ENCODE assay signal across 8 mouse cellular contexts in genomic region chr11:100714534-100714915, GRCm38 (mm10). TPM values are rescaled to one million over a fixed set of nuclear protein-coding genes. Genes with fewer than 3 reads are reported as not detected.
A peak's percentile ranks its signal among the peaks of the same experiment; 100 is the strongest.
DNase-seq lines count a peak whose midpoint lies in the region; ATAC-seq lines count a peak whose summit lies in the region.

No protein-coding gene starts in this region.

- peaks cover 35% of the 10 kb centered on the region for H3K4me1 ChIP-seq in embryonic facial prominence, embryonic 13.5 days
- peaks cover 44% of the 10 kb centered on the region for H3K4me1 ChIP-seq in heart, embryonic 13.5 days
- peaks cover 39% of the 10 kb centered on the region for H3K4me1 ChIP-seq in liver, embryonic 16.5 days (ENCODE audit: control insufficient read depth, low read depth, low read length)
- peaks cover 14% of the 10 kb centered on the region for H3K4me1 ChIP-seq in neural tube, embryonic 14.5 days (ENCODE audit: control insufficient read depth, insufficient read depth, low read length)

- no peaks in the 10 kb centered on the region for H3K27me3 ChIP-seq in embryonic facial prominence, embryonic 13.5 days
- no peaks in the 10 kb centered on the region for H3K27me3 ChIP-seq in heart, embryonic 13.5 days (replicated peaks)
- H3K27me3 ChIP-seq in liver, embryonic 16.5 days (ENCODE audit: control insufficient read depth, insufficient read depth, low read depth, low read length), result no peaks in the 10 kb centered on the region
- H3K27me3 ChIP-seq in neural tube, embryonic 14.5 days (ENCODE audit: control insufficient read depth, insufficient read depth, low read length), result no peaks in the 10 kb centered on the region

- H3K36me3 ChIP-seq in embryonic facial prominence, embryonic 13.5 days, result peaks cover 59% of the 10 kb centered on the region
- H3K36me3 ChIP-seq in heart, embryonic 13.5 days, result peaks cover 61% of the 10 kb centered on the region
- H3K36me3 ChIP-seq in liver, embryonic 16.5 days (ENCODE audit: control insufficient read depth, insufficient read depth), result peaks cover 43% of the 10 kb centered on the region
- H3K36me3 ChIP-seq in neural tube, embryonic 14.5 days (ENCODE audit: control insufficient read depth, insufficient read depth, low read length), result peaks cover 38% of the 10 kb centered on the region

- ATAC-seq in CD4-positive, CD25-positive, alpha-beta regulatory T cell, adult 4 months, result peak; percentile 36
- no peak for ATAC-seq in embryonic facial prominence, embryonic 13.5 days (ENCODE audit: insufficient number of reproducible peaks, insufficient read depth, low FRiP score, low TSS enrichment, low read depth)
- ATAC-seq in heart, embryonic 13.5 days (ENCODE audit: extremely low read depth, insufficient number of reproducible peaks, low FRiP score, low TSS enrichment), result no peak
- peak; percentile 39 for ATAC-seq in liver, embryonic 16.5 days (ENCODE audit: low read depth)
- 0 out of 2 replicates have a peak, but pooled peaks have one; percentile 12 for ATAC-seq in neural tube, embryonic 14.5 days (ENCODE audit: low read depth)

- 45% methylated on average over 6 of the region's 6 CpGs for WGBS in embryonic facial prominence, embryonic 13.5 days
- WGBS in heart, embryonic 13.5 days, result 36% methylated on average over 6 of the region's 6 CpGs
- WGBS in liver, embryonic 16.5 days (ENCODE audit: insufficient replicate concordance), result 34% methylated on average over 6 of the region's 6 CpGs
- WGBS in neural tube, embryonic 14.5 days, result 50% methylated on average over 6 of the region's 6 CpGs

- peak overlapping the region; percentile 64 for H3K4me2 ChIP-seq in embryonic facial prominence, embryonic 13.5 days
- peak overlapping the region; percentile 69 for H3K4me2 ChIP-seq in heart, embryonic 13.5 days
- H3K4me2 ChIP-seq in liver, embryonic 16.5 days (ENCODE audit: low read depth, low read length), result peak overlapping the region; percentile 87
- H3K4me2 ChIP-seq in neural tube, embryonic 14.5 days (ENCODE audit: low read depth, low read length), result no peak overlapping the region

- H3K27ac ChIP-seq in embryonic facial prominence, embryonic 13.5 days, result 0 out of 2 replicates have a peak overlapping the region, but pooled peaks have one; percentile 80
- peak overlapping the region; percentile 81 for H3K27ac ChIP-seq in heart, embryonic 13.5 days (replicated peaks)
- peak overlapping the region; percentile 85 for H3K27ac ChIP-seq in liver, embryonic 16.5 days (ENCODE audit: low read length)
- H3K27ac ChIP-seq in neural tube, embryonic 14.5 days (ENCODE audit: low read depth, low read length), result no peak overlapping the region

- H3K4me3 ChIP-seq in embryonic facial prominence, embryonic 13.5 days, result peak overlapping the region; percentile 34; the same call in 1 of the 2 replicates
- peak overlapping the region; percentile 37 for H3K4me3 ChIP-seq in heart, embryonic 13.5 days
- peak overlapping the region; percentile 52 for H3K4me3 ChIP-seq in liver, embryonic 16.5 days (ENCODE audit: low read depth, low read length)
- no peak overlapping the region for H3K4me3 ChIP-seq in neural tube, embryonic 14.5 days (ENCODE audit: low read depth, low read length)

- peak overlapping the region; percentile 70; the same call in 1 of the 2 replicates for H3K9ac ChIP-seq in embryonic facial prominence, embryonic 13.5 days
- peak overlapping the region; percentile 72; the same call in 1 of the 2 replicates for H3K9ac ChIP-seq in heart, embryonic 13.5 days
- peak overlapping the region; percentile 58 for H3K9ac ChIP-seq in liver, embryonic 16.5 days (ENCODE audit: low read depth, low read length)
- no peak overlapping the region for H3K9ac ChIP-seq in neural tube, embryonic 14.5 days (replicated peaks; ENCODE audit: low read depth, low read length)

- DNase-seq in adrenal gland, postnatal 14 days, result peak; percentile 89
- DNase-seq in kidney, postnatal 14 days, result peak; percentile 89
- peak; percentile 79 for DNase-seq in thymus, postnatal 25 days

- H3K9me3 ChIP-seq in embryonic facial prominence, embryonic 13.5 days, result no peaks in the 10 kb centered on the region
- H3K9me3 ChIP-seq in heart, embryonic 13.5 days, result no peaks in the 10 kb centered on the region
- no peaks in the 10 kb centered on the region for H3K9me3 ChIP-seq in liver, embryonic 16.5 days (replicated peaks; ENCODE audit: control insufficient read depth, low read length)
- no peaks in the 10 kb centered on the region for H3K9me3 ChIP-seq in neural tube, embryonic 14.5 days (ENCODE audit: control insufficient read depth, low read length)

RNA-seq across cellular contexts. Expression of gene Hspb9, which starts 0.9 kb away (rescaled TPM):
- 1 to 10 TPM in 1 of 2 experiments, not detected in 1; 1.0 TPM for polyA plus RNA-seq in CD4-positive, CD25-positive, alpha-beta regulatory T cell, adult 4 months (2017; shearing (Covaris generic))
- not detected in 2 replicates for total RNA-seq in adrenal gland, postnatal 14 days (2021)
- 0.39 TPM in 1 of 2 replicates, not detected in the other for polyA plus RNA-seq in embryonic facial prominence, embryonic 13.5 days (2015; fragmentation: Nextera tagmentation; extraction: Ambion mirVana)
- polyA plus RNA-seq in heart, embryonic 13.5 days (2015; fragmentation: Nextera tagmentation; extraction: Ambion mirVana), result 0.21 TPM in 1 of 2 replicates, not detected in the other
- polyA plus RNA-seq in liver, embryonic 16.5 days (2015; fragmentation: Nextera tagmentation; extraction: Ambion mirVana), result 0.24 TPM in 1 of 2 replicates, not detected in the other
- polyA plus RNA-seq in neural tube, embryonic 14.5 days (2014; fragmentation: Nextera tagmentation; extraction: Ambion mirVana), result not detected in 2 replicates

RNA-seq across cellular contexts. Expression of gene Kat2a, which starts 2.3 kb away (rescaled TPM):
- polyA plus RNA-seq in CD4-positive, CD25-positive, alpha-beta regulatory T cell, adult 4 months (2017; shearing (Covaris generic)), result 10 to 100 TPM; 11.1 to 13.2 TPM
- 39.9 and 44.6 TPM in 2 replicates for total RNA-seq in adrenal gland, postnatal 14 days (2021)
- 54.9 and 61.0 TPM in 2 replicates for polyA plus RNA-seq in embryonic facial prominence, embryonic 13.5 days (2015; fragmentation: Nextera tagmentation; extraction: Ambion mirVana)
- 33.4 and 34.7 TPM in 2 replicates for polyA plus RNA-seq in heart, embryonic 13.5 days (2015; fragmentation: Nextera tagmentation; extraction: Ambion mirVana)
- 9.9 and 12.0 TPM in 2 replicates for polyA plus RNA-seq in liver, embryonic 16.5 days (2015; fragmentation: Nextera tagmentation; extraction: Ambion mirVana)
- polyA plus RNA-seq in neural tube, embryonic 14.5 days (2014; fragmentation: Nextera tagmentation; extraction: Ambion mirVana), result 55.3 and 57.0 TPM in 2 replicates

RNA-seq across cellular contexts. Expression of gene Dhx58, which starts 10.5 kb away (rescaled TPM):
- polyA plus RNA-seq in CD4-positive, CD25-positive, alpha-beta regulatory T cell, adult 4 months (2017; shearing (Covaris generic)), result 10 to 100 TPM; 31.6 to 60.3 TPM
- 15.8 and 16.2 TPM in 2 replicates for total RNA-seq in adrenal gland, postnatal 14 days (2021)
- 3.4 and 5.2 TPM in 2 replicates for polyA plus RNA-seq in embryonic facial prominence, embryonic 13.5 days (2015; fragmentation: Nextera tagmentation; extraction: Ambion mirVana)
- 1.5 and 1.9 TPM in 2 replicates for polyA plus RNA-seq in heart, embryonic 13.5 days (2015; fragmentation: Nextera tagmentation; extraction: Ambion mirVana)
- 1.9 and 2.2 TPM in 2 replicates for polyA plus RNA-seq in liver, embryonic 16.5 days (2015; fragmentation: Nextera tagmentation; extraction: Ambion mirVana)
- 2.7 and 2.8 TPM in 2 replicates for polyA plus RNA-seq in neural tube, embryonic 14.5 days (2014; fragmentation: Nextera tagmentation; extraction: Ambion mirVana)

RNA-seq across cellular contexts. Expression of gene Zfp385c, which starts 22.3 kb away (rescaled TPM):
- under 1 TPM in 1 of 2 experiments, not detected in 1; 0.23 TPM for polyA plus RNA-seq in CD4-positive, CD25-positive, alpha-beta regulatory T cell, adult 4 months (2017; shearing (Covaris generic))
- total RNA-seq in adrenal gland, postnatal 14 days (2021), result 0.19 TPM in 1 of 2 replicates, not detected in the other
- polyA plus RNA-seq in embryonic facial prominence, embryonic 13.5 days (2015; fragmentation: Nextera tagmentation; extraction: Ambion mirVana), result 1.7 and 2.3 TPM in 2 replicates
- 0.09 and 0.51 TPM in 2 replicates for polyA plus RNA-seq in heart, embryonic 13.5 days (2015; fragmentation: Nextera tagmentation; extraction: Ambion mirVana)
- polyA plus RNA-seq in liver, embryonic 16.5 days (2015; fragmentation: Nextera tagmentation; extraction: Ambion mirVana), result 0.05 TPM in 1 of 2 replicates, not detected in the other
- polyA plus RNA-seq in neural tube, embryonic 14.5 days (2014; fragmentation: Nextera tagmentation; extraction: Ambion mirVana), result 0.50 and 0.61 TPM in 2 replicates

RNA-seq across cellular contexts. Expression of gene Rab5c, which starts 23.5 kb away (rescaled TPM):
- polyA plus RNA-seq in CD4-positive, CD25-positive, alpha-beta regulatory T cell, adult 4 months (2017; shearing (Covaris generic)), result 10 to 100 TPM; 21.2 to 35.8 TPM
- 170 and 175 TPM in 2 replicates for total RNA-seq in adrenal gland, postnatal 14 days (2021)
- 21.0 and 28.5 TPM in 2 replicates for polyA plus RNA-seq in embryonic facial prominence, embryonic 13.5 days (2015; fragmentation: Nextera tagmentation; extraction: Ambion mirVana)
- 13.4 and 13.6 TPM in 2 replicates for polyA plus RNA-seq in heart, embryonic 13.5 days (2015; fragmentation: Nextera tagmentation; extraction: Ambion mirVana)
- polyA plus RNA-seq in liver, embryonic 16.5 days (2015; fragmentation: Nextera tagmentation; extraction: Ambion mirVana), result 21.9 and 22.6 TPM in 2 replicates
- polyA plus RNA-seq in neural tube, embryonic 14.5 days (2014; fragmentation: Nextera tagmentation; extraction: Ambion mirVana), result 59.7 and 82.7 TPM in 2 replicates

Comparison
In these comparisons a context has a peak if more than half of its experiments do, and no peak if none do; other contexts are left out.
1. ATAC-seq: peak in CD4-positive, CD25-positive, alpha-beta regulatory T cell, adult 4 months (single experiment), liver, embryonic 16.5 days (single experiment) and neural tube, embryonic 14.5 days (single experiment); none in embryonic facial prominence, embryonic 13.5 days (single experiment) and heart, embryonic 13.5 days (single experiment).
2. Peak in every context shown above with its lines, with median percentiles within 50 percentile points of each other: DNase-seq.